Mouse (Mus musculus): ENCODE measurements around the gene Gm44790. TPM values are rescaled to one million over a fixed set of nuclear protein-coding genes. Genes with fewer than 3 reads are reported as not detected.
"Not testable (repeated sequence)": the region's sequence is repeated elsewhere in the genome, so short reads cannot be mapped to it uniquely, and the experiment has no call there.

The Gm44790 gene
- total RNA-seq (2021): 1 to 10 TPM in 1 of 2 experiments, not detected in 1; 2.1 TPM
- long read RNA-seq, experiment 1, partial matches to known transcripts: 0 of 5 reads
- long read RNA-seq, experiment 1, other reads (novel, unspliced or antisense): 5 of 5 reads
- long read RNA-seq, experiment 2, partial matches to known transcripts: 0 of 1 reads
- long read RNA-seq, experiment 2, other reads (novel, unspliced or antisense): 1 of 1 reads

- DNase-seq (ENCODE audit: low spot score in 2 of 2): no peak
Measured at GRCm38 (mm10) chr6:86426358-86426757, at the start of gene Gm44790. Gene Gm44790 (plus strand): TSS chr6:86426658.

- DNase-seq (ENCODE audit: low spot score in 2 of 2): no peak
Measured at GRCm38 (mm10) chr6:86378341-86378740, 48.1 kb upstream of the Gm44790 start.

- DNase-seq (ENCODE audit: low spot score in 2 of 2): not testable (repeated sequence)
Measured at GRCm38 (mm10) chr6:86380112-86380511, 46.3 kb upstream of the Gm44790 start.

- DNase-seq (ENCODE audit: low spot score in 2 of 2): no peak
Measured at GRCm38 (mm10) chr6:86382551-86382950, 43.9 kb upstream of the Gm44790 start.

- no peak for DNase-seq (ENCODE audit: low spot score in 2 of 2)
Measured at GRCm38 (mm10) chr6:86383370-86383769, 43.1 kb upstream of the Gm44790 start.

GRCm38 (mm10) chr6:86384692-86385091, 41.8 kb upstream of the Gm44790 start:
- no peak for DNase-seq (ENCODE audit: low spot score in 2 of 2)

- no peak for DNase-seq (ENCODE audit: low spot score in 2 of 2)
Measured at GRCm38 (mm10) chr6:86385362-86386104, 40.9 kb upstream of the Gm44790 start.

GRCm38 (mm10) chr6:86387313-86387712, 39.1 kb upstream of the Gm44790 start:
- no peak for DNase-seq (ENCODE audit: low spot score in 2 of 2)

GRCm38 (mm10) chr6:86388461-86388860, 38.0 kb upstream of the Gm44790 start:
- no peak for DNase-seq (ENCODE audit: low spot score in 2 of 2)

GRCm38 (mm10) chr6:86391326-86391725, 35.1 kb upstream of the Gm44790 start:
- DNase-seq (ENCODE audit: low spot score in 2 of 2): no peak

- no peak for DNase-seq (ENCODE audit: low spot score in 2 of 2)
Measured at GRCm38 (mm10) chr6:86393187-86393586, 33.3 kb upstream of the Gm44790 start.

GRCm38 (mm10) chr6:86394078-86394720, 32.3 kb upstream of the Gm44790 start:
- DNase-seq (ENCODE audit: low spot score in 2 of 2): no peak

GRCm38 (mm10) chr6:86395021-86395420, 31.4 kb upstream of the Gm44790 start:
- no peak for DNase-seq (ENCODE audit: low spot score in 2 of 2)

- DNase-seq (ENCODE audit: low spot score in 2 of 2): no peak
Measured at GRCm38 (mm10) chr6:86395969-86396368, 30.5 kb upstream of the Gm44790 start.

- peak; percentile 63 to 77 for DNase-seq (ENCODE audit: low spot score in 2 of 2)
Measured at GRCm38 (mm10) chr6:86396581-86397256, 29.7 kb upstream of the Gm44790 start, which contains the start of gene Pcyox1. Gene Pcyox1 (minus strand): TSS chr6:86397154.

- DNase-seq (ENCODE audit: low spot score in 2 of 2): no peak
Measured at GRCm38 (mm10) chr6:86397257-86397980, 29.0 kb upstream of the Gm44790 start.

- no peak for DNase-seq (ENCODE audit: low spot score in 2 of 2)
Measured at GRCm38 (mm10) chr6:86398986-86399385, 27.5 kb upstream of the Gm44790 start.

GRCm38 (mm10) chr6:86399995-86400394, 26.5 kb upstream of the Gm44790 start:
- no peak for DNase-seq (ENCODE audit: low spot score in 2 of 2)

GRCm38 (mm10) chr6:86400972-86401371, 25.5 kb upstream of the Gm44790 start:
- DNase-seq (ENCODE audit: low spot score in 2 of 2): peak in 1 of 2 experiments; percentile 43

GRCm38 (mm10) chr6:86402681-86403607, 23.5 kb upstream of the Gm44790 start:
- DNase-seq (ENCODE audit: low spot score in 2 of 2): no peak
